Mouse (Mus musculus): ENCODE results near the gene Plpp7.

The Plpp7 gene

DNA sequence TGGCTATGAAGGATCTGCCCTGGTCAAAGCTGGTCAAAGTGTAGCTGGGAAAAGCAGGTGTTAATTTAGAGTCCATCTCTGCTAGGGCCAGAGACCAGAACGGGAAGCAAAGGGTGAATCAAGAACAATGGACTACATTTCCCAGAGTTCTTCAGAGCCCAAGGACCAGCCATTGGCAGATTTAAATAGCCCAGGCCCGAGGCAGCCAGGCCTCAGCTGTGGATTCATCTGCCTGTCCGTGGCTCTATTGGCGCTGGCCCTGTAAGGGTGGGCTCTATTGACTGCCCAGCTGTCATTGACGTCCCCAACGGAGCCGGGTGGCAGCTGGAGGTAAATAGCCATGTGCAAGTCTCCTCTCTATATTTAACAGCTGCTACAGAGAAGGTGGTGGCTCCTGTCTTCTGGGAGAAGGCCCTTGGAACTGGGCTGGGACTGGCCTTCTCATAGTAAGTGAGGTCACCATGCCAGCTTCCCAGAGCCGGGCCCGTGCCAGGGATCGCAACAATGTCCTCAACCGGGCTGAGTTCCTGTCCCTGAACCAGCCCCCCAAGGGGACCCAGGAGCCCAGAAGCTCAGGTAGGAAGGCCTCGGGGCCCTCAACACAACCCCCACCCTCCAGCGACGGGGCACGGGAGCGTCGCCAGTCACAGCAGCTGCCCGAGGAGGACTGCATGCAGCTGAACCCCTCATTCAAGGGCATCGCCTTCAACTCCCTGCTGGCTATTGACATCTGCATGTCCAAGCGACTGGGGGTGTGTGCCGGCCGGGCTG, at the start of gene Plpp7:
Gene Plpp7 (plus strand): TSS at position 178 of the 771 bp plus-strand sequence.
- DNase-seq (ENCODE audit: low spot score): peak; percentile 86

DNA sequence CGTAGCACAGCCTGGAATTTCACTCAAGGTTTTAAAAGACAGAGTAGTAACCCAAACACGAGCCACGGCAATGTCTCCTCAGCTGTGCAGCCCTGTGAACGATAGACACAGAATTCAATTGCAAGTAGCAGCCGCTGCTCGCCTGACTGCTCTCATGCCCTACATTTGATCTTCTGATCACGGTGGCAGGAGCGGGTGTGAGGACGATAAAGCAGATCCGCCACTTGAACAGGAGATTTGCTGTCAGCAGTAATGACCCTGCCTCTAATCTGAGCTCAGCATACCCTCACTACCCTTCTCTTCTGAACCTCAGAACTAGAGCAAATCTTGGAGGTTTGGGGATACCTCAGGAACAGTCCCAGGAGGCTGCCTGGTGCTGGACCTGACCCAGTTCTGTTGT, 49.3 kb upstream of the Plpp7 start:
- DNase-seq (ENCODE audit: low spot score): no peak

- no peak for DNase-seq (ENCODE audit: low spot score)
Observed at GRCm38 (mm10) chr2:32047323-32047722, 48.0 kb upstream of the Plpp7 start.

GRCm38 (mm10) chr2:32051791-32052190, 43.5 kb upstream of the Plpp7 start:
- no peak for DNase-seq (ENCODE audit: low spot score)

DNA sequence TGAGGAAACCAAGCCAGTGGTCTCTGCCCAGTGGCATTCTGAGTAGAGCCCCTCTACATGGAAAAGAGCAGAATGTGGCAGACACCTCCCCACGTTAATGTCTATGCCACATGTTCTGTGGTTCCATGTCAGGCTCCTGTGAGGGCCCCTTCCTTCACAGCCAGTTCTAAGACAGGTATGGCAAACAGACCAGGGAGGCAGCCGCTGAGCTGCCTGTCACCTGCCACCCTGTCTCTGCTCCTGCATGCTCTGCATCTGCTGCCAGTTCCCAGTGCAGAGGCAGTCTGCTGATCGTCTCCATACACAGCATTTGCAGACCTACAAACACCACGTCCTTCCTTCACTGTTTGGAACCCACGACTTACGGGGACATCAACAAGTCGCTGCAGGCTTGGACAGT, 42.9 kb upstream of the Plpp7 start:
- no peak for DNase-seq (ENCODE audit: low spot score)

DNA sequence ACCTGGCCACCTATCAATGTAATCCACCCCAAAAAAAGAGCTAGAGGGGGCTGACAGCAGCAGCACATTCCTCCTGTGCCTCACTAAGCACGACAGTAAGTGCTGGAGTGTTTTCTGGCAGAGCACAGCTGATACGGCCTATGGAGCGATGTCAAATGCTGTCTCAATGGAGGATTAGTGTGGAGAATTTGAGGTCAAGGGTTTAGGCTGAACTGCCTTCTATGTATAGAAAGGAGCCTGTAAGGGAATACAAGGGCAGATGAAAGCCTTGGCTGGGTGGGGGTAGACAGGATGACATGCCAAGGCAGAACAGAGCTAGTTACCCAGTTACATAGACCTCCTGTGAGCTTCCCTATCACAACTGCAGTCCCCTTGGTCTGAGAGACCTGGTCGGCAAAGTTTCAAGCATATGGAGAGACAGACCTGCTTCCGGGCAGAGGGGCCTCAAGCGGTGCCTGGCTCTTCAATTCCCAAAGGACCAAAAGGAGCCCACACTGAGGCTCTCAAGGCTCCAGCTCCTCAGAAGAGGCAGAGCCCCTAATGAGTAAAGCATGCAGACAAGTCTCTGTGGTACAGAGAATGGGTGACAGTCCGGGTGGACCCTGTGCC, 39.9 kb upstream of the Plpp7 start:
- DNase-seq (ENCODE audit: low spot score): no peak

DNA sequence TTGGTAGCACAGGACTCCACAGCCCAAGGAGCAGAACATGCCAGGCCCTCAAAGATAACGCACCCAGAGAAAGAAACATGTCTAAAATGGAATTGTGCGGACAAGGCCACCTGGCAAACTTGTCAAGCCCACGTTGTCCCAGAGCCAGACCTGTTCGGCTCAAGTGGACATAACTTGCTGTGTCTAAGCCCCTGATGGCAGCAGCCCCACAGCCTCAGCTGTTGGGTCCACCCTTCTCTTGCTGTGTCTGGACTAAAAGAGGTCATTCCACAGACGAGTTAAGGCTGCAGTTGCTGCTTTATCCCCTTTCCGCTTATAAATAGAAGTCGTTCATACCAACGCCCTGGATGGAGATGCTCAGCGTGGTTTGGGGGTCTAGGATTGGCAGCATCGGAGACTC, 38.8 kb upstream of the Plpp7 start:
- no peak for DNase-seq (ENCODE audit: low spot score)

DNA sequence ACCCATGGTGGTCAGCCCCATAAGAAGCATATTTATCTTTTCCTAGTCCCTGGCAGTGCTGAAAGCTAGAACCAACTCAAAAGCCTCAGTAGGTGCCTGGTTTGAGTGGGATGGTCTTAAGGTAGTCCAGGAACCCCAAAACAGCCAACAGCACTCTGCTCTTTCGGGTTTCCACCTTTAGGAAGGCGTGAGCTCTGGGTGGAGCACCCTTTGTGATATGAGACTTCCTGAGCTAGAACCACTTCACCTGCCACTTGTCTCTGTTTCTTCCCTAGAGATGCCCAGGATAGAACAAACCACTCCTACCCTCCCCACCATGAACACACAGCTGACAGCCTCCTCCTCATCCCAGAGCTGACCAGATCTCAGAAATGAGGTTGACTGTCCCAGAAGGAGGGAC, 38.0 kb upstream of the Plpp7 start:
- DNase-seq (ENCODE audit: low spot score): no peak

DNA sequence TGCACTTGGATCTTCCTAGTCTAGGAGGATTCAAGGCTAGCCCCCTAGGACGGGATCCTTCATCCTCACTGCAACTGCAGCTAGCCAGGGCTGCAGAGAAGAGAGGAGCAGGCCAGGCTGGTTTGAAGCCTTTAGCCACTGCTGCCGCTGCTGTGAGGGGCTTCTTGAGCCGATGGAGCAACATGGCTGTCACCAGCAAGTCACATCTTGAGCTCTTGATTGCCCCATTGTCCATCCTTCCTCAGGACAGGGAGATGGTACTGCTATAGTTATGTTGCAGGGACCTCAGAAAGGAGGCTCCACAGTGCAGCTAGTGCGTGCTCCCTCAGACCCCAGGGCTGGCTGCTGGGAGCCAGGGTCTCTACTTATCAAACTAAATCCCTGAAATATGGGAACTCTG, 37.5 kb upstream of the Plpp7 start:
- DNase-seq (ENCODE audit: low spot score): no peak

- DNase-seq (ENCODE audit: low spot score): no peak
Observed at GRCm38 (mm10) chr2:32058241-32058640, 37.1 kb upstream of the Plpp7 start.

DNA sequence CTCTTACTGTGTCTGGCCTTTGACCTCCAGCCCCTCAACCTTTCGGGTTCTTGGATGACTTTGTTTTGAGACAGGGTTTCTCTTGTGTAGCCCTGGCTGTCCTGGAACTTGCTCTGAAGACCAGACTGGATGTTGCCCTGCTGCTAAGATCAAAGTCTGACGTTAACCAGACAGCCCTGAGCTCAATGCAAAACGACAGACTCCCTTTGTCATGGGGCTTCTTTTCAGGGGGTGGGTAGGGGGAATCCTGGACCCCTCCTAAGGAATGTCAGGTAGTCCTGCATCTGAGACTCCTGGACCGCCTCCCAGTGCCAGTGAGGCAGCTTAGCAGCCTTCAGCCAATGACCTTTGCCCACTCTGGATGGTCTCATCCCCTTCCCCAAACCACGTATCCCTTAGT, 36.6 kb upstream of the Plpp7 start:
- no peak for DNase-seq (ENCODE audit: low spot score)

DNA sequence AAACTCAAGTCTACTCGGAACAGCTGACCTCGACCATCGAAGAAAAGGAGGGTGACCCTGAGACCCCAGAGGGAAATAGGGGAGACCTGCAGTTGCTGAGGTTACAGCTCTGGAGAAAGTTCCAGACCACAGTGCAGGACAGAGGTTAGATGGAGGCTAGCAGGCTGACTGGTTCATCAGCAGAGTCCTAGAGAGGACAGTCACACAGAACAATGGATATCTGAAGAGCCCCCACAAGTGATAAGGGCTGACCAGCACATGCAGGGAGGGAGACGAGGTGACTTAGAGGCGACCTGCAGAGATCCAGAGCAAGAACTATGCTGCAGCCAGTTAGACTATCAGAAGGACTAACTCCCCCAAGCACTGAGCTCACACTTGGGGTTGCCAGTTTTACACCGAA, 35.7 kb upstream of the Plpp7 start:
- DNase-seq (ENCODE audit: low spot score): no peak

GRCm38 (mm10) chr2:32060228-32060805, 35.0 kb upstream of the Plpp7 start:
- no peak for DNase-seq (ENCODE audit: low spot score)

DNA sequence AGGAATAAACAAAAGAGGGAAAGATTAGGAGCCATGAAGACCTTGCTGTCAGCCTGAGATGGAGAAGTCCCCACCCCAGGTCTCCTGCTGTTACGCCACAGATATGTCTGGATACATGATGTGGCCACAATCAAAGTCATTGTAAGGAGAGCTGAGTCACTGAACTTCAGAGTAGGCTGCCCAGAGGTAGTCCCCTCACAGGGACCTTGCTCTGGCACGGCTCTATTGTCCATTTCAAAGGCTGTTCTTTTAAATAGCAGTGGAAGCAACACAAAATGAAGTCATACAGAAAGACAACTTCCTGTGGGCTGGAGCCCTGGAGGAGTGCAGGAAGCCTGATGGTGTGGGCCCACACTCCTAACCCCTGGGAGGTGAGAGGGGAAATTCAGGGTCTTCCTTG, 34.1 kb upstream of the Plpp7 start:
- no peak for DNase-seq (ENCODE audit: low spot score)

DNA sequence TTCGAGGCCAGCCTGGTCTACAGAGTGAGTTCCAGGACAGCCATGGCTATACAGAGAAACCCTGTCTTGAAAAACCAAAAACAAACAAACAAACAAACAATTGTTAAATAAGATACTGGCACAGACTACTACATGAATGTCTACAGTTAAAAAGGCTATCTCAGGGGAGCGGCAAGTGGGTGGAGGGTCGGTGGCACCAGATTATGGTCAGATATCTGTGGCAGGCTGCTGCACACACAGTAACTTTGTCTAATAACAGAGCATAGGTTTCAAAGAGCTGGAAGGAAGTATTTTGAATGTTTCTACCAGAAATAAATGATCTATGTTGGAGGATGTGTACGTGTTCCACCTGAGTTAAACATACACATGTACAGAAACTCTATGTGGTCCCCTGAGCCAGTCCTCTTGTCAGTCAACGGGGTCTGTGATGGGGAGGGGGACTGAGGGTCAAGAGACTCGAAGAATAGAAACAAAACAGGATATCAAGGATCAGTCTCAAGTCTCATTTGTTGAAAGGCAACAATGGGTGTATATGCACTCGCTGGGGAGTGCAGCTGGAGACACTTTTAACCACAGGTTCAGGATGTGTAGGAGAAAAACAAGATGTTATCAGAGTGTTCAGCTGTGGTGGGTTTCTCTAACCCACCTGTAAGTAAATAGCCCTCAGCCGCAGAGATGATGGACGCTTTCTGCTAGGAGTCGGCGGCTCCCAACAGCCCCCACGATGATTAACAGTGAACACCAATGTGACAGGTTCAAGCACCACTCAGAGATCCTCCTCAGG, 33.4 kb upstream of the Plpp7 start:
- DNase-seq (ENCODE audit: low spot score): no peak

DNA sequence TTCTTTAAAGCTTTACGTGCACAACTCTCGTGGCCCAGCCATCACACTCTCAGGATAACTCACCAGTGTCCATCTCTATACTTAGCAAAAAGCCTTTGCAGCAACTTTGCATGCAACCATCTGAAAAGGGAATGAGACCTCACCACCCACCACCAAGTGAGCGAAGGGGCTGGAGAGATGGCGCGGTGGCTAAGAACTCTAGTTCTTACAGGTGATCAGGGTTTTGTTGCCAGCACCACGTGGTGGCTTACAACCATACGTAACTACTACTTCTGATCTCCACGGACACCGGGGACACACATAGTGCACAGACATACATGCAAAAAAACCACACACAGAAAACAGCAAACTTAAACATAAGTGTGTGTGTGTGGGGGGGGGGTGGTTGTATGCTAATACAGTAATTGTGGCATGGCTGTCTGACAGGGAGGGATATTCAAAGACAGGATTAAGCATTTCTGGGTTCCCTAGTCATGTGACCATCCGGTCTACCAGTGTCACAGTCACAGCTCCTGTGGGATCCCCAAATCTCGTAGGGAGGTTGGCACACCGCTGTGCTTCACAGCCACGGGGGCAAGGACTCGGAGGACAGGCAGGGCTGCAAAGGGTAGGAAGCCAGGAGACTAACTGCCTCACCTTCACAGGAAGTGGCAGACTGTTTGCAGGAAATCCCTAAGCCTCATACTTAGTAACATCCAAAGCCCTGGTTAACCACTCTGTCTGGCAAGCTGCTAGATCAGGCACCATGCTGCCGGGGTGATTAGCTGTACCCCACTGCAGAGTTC, 32.5 kb upstream of the Plpp7 start:
- no peak for DNase-seq (ENCODE audit: low spot score)

GRCm38 (mm10) chr2:32063451-32064151, 31.7 kb upstream of the Plpp7 start:
- no peak for DNase-seq (ENCODE audit: low spot score)

DNA sequence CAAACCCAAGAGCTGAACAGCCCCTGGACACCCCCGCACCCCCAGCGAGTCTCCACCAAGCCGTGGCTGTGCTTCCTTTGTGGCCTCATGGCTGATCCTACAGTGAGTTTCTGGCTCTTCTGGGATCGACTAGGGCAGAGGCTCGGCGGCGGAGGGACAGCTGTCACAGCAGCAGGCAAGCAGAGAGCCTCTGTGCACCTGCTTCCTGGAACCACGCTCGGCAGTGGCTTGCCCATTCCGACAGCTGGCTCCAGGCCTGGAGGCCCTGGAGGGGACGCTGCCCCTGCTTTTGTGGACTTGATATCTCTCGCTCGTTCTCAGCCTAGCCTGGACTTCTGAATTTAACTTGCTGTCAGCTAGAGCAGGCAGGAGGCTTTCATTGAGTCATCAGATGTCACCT, 30.4 kb upstream of the Plpp7 start:
- DNase-seq (ENCODE audit: low spot score): peak; percentile 59

GRCm38 (mm10) chr2:32065371-32065791, 29.9 kb upstream of the Plpp7 start:
- DNase-seq (ENCODE audit: low spot score): no peak

- DNase-seq (ENCODE audit: low spot score): no peak
Observed at GRCm38 (mm10) chr2:32066005-32066404, 29.3 kb upstream of the Plpp7 start.
